Comparison of ENCODE assay signal across 31 mouse cellular contexts in genomic region chr5:55134310-55134709, GRCm38 (mm10).
"Had no signal": no experiment of that assay in that cellular context is flagged by ENCODE, and none has a peak within 500 bp of the region (broad histone marks: within the 10 kb centered on the region; RNA-seq: fewer than 3 reads in every experiment).

No protein-coding gene starts in this region.

- H3K4me3 ChIP-seq: heart, embryonic 10.5 days; heart, embryonic 12.5 days; heart, embryonic 13.5 days; heart, embryonic 15.5 days; hindbrain, embryonic 10.5 days; hindbrain, embryonic 12.5 days; hindbrain, embryonic 13.5 days; hindbrain, embryonic 15.5 days; intestine, embryonic 15.5 days; kidney, embryonic 15.5 days; layer of hippocampus, adult 2 months had no signal

- H3K4me2 ChIP-seq: heart, embryonic 11.5 days; heart, embryonic 12.5 days; heart, embryonic 13.5 days; heart, embryonic 15.5 days; hindbrain, embryonic 12.5 days; hindbrain, embryonic 13.5 days; hindbrain, embryonic 14.5 days; hindbrain, embryonic 15.5 days; intestine, embryonic 15.5 days; kidney, embryonic 15.5 days had no signal

- H3K9me3 ChIP-seq: heart, embryonic 10.5 days; heart, embryonic 12.5 days; heart, embryonic 13.5 days; heart, embryonic 15.5 days; hindbrain, embryonic 10.5 days; hindbrain, embryonic 12.5 days; hindbrain, embryonic 13.5 days; hindbrain, embryonic 15.5 days; intestine, embryonic 15.5 days; kidney, embryonic 15.5 days had no signal

- H3K36me3 ChIP-seq: heart, embryonic 10.5 days; heart, embryonic 12.5 days; heart, embryonic 13.5 days; heart, embryonic 15.5 days; hindbrain, embryonic 10.5 days; hindbrain, embryonic 12.5 days; hindbrain, embryonic 13.5 days; hindbrain, embryonic 15.5 days; intestine, embryonic 15.5 days; kidney, embryonic 15.5 days had no signal

- H3K27me3 ChIP-seq: heart, embryonic 12.5 days; heart, embryonic 13.5 days; heart, embryonic 15.5 days; hindbrain, embryonic 12.5 days; hindbrain, embryonic 13.5 days; hindbrain, embryonic 15.5 days; intestine, embryonic 15.5 days; kidney, embryonic 15.5 days had no signal

- H3K9ac ChIP-seq: heart, embryonic 12.5 days; heart, embryonic 13.5 days; heart, embryonic 15.5 days; hindbrain, embryonic 12.5 days; hindbrain, embryonic 13.5 days; hindbrain, embryonic 14.5 days; hindbrain, embryonic 15.5 days; intestine, embryonic 15.5 days; kidney, embryonic 15.5 days had no signal

- H3K4me1 ChIP-seq: heart, embryonic 10.5 days; heart, embryonic 12.5 days; heart, embryonic 13.5 days; heart, embryonic 15.5 days; hindbrain, embryonic 10.5 days; hindbrain, embryonic 12.5 days; hindbrain, embryonic 15.5 days; intestine, embryonic 15.5 days; kidney, embryonic 15.5 days had no signal

- DNase-seq: heart, postnatal 10 days; heart, postnatal 14 days; heart, postnatal 36 days; heart, postnatal 4 days; kidney, adult 11 months; kidney, adult 18-20 months; kidney, adult 2 months; kidney, adult 8-10 months; kidney, adult 9 months; kidney, postnatal 10 days; kidney, postnatal 14 days; kidney, postnatal 25 days; kidney, postnatal 36 days; kidney, postnatal 4 days; layer of hippocampus, adult 9-11 months; layer of hippocampus, postnatal 36 days had no signal

- H3K27ac ChIP-seq: heart, embryonic 10.5 days; heart, embryonic 13.5 days; heart, embryonic 15.5 days; hindbrain, embryonic 10.5 days; hindbrain, embryonic 12.5 days; hindbrain, embryonic 13.5 days; hindbrain, embryonic 14.5 days; hindbrain, embryonic 15.5 days; hindbrain, postnatal 0 days; intestine, embryonic 15.5 days; kidney, embryonic 15.5 days; kidney, postnatal 0 days; layer of hippocampus, adult 2 months had no signal
